Comparison of ENCODE assay signal across 8 mouse cellular contexts in the genomic region with DNA sequence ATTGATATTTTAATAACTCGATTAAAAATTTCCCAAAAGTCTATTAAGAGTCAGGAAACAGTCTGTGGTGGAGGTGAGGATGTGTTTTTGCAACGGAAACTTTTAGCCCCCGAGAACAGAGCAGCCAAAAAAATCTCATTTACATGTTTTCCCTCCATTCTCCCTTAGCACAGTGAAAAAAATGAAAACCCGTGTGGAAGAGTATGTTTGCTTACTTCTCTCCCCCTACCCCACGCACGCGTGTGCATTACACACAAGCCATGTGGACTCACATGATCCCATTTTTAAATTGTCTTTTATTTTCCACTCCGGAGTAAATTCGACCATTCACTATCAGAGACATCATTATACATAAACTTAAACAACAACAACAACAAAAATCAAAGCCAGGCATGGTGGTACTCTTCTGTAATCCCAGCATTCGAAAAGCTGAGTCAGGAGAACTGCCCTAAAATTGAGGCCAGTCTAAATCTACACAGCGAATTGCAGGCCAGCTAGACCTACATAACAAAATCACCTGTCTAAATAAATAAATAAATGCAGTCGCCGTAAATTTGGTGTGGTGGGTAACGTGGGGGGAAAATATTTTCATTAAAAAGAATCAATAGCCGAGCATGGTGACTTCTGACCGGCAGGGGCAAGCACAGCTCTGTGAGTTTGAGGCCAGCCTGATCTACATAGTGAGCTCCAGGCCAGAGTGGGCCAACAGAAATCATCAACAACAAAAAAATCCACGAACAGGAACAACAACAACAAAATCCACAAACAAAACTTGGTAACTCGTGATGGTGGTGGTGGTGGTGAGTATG. TPM values are rescaled to one million over a fixed set of nuclear protein-coding genes. Genes with fewer than 3 reads are reported as not detected.
DNase-seq lines count a peak whose midpoint lies in the region; ATAC-seq and TF ChIP-seq lines count a peak whose summit lies in the region.

No protein-coding gene starts in this region.

- H3K4me3 ChIP-seq in heart, adult 2 months = peak overlapping the region; percentile 56
- H3K4me3 ChIP-seq in C2C12 (ENCODE audit: insufficient read depth, poor library complexity, severe bottlenecking) = peak overlapping the region; percentile 31
- H3K4me3 ChIP-seq in embryonic facial prominence, embryonic 13.5 days = peak overlapping the region; percentile 96
- H3K4me3 ChIP-seq in limb, embryonic 11.5 days (ENCODE audit: low read depth, low read length) = peak overlapping the region; percentile 92
- peak overlapping the region; percentile 95 for H3K4me3 ChIP-seq in neural tube, embryonic 15.5 days (replicated peaks)

- TF ChIP-seq CTCF in heart, adult 2 months (IDR thresholded peaks at IDR 0.05) = 0 out of 2 replicates have a peak, but pooled peaks have one; percentile 4
- TF ChIP-seq CTCF in C2C12 (IDR thresholded peaks at IDR 0.05; ENCODE audit: control insufficient read depth, insufficient read depth, insufficient read length) = no peak

- H3K36me3 ChIP-seq in heart, adult 2 months (ENCODE audit: control insufficient read depth, insufficient read depth, low read length) = peaks cover 12% of the 10 kb centered on the region; the same call in 1 of the 2 replicates
- H3K36me3 ChIP-seq in C2C12 (ENCODE audit: control insufficient read depth, insufficient read depth) = peaks cover 16% of the 10 kb centered on the region
- no peaks in the 10 kb centered on the region for H3K36me3 ChIP-seq in embryonic facial prominence, embryonic 13.5 days
- H3K36me3 ChIP-seq in limb, embryonic 11.5 days (ENCODE audit: control insufficient read depth, insufficient read depth, low read length) = no peaks in the 10 kb centered on the region
- no peaks in the 10 kb centered on the region for H3K36me3 ChIP-seq in neural tube, embryonic 15.5 days

- TF ChIP-seq POLR2A in heart, adult 2 months (IDR thresholded peaks at IDR 0.05; ENCODE audit: insufficient read depth, low read depth, low read length) = no peak

- peak overlapping the region; percentile 80 for H3K4me2 ChIP-seq in embryonic facial prominence, embryonic 13.5 days
- H3K4me2 ChIP-seq in limb, embryonic 11.5 days (ENCODE audit: low read depth, severe bottlenecking) = peak overlapping the region; percentile 37
- peak overlapping the region; percentile 63 for H3K4me2 ChIP-seq in neural tube, embryonic 15.5 days

- H3ac ChIP-seq in C2C12 (ENCODE audit: control insufficient read depth, insufficient read length, low read depth) = peak overlapping the region; percentile 76

- H3K27me3 ChIP-seq in heart, adult 2 months (ENCODE audit: control insufficient read depth, insufficient read depth, low read length) = no peaks in the 10 kb centered on the region
- no peaks in the 10 kb centered on the region for H3K27me3 ChIP-seq in C2C12 (ENCODE audit: control insufficient read depth, insufficient read depth, insufficient read length)
- no peaks in the 10 kb centered on the region for H3K27me3 ChIP-seq in embryonic facial prominence, embryonic 13.5 days
- H3K27me3 ChIP-seq in limb, embryonic 11.5 days (ENCODE audit: control insufficient read depth, insufficient read depth, low read length) = no peaks in the 10 kb centered on the region
- no peaks in the 10 kb centered on the region for H3K27me3 ChIP-seq in neural tube, embryonic 15.5 days (replicated peaks)

- peak overlapping the region; percentile 80 for H3K9ac ChIP-seq in heart, adult 2 months (ENCODE audit: low read depth, low read length)
- peak overlapping the region; percentile 97 for H3K9ac ChIP-seq in embryonic facial prominence, embryonic 13.5 days
- H3K9ac ChIP-seq in limb, embryonic 11.5 days (ENCODE audit: low read length) = peak overlapping the region; percentile 67; the same call in 1 of the 2 replicates
- peak overlapping the region; percentile 51 for H3K9ac ChIP-seq in neural tube, embryonic 15.5 days (replicated peaks)

- no peaks in the 10 kb centered on the region for H3K9me3 ChIP-seq in embryonic facial prominence, embryonic 13.5 days
- H3K9me3 ChIP-seq in limb, embryonic 11.5 days (ENCODE audit: control insufficient read depth, low read length) = no peaks in the 10 kb centered on the region
- H3K9me3 ChIP-seq in neural tube, embryonic 15.5 days (replicated peaks) = no peaks in the 10 kb centered on the region

- H3K79me2 ChIP-seq in heart, adult 2 months (replicated peaks; ENCODE audit: control insufficient read depth, insufficient read depth, low read length) = peaks cover 2% of the 10 kb centered on the region; the same call in 1 of the 2 replicates
- H3K79me2 ChIP-seq in C2C12 (ENCODE audit: control insufficient read depth, insufficient read depth) = peaks cover 52% of the 10 kb centered on the region

- DNase-seq in heart, adult 2 months = no peak
- DNase-seq in heart, adult 11 months = no peak
- DNase-seq in limb, embryonic 11.5 days (ENCODE audit: low spot score) = no peak
- no peak for DNase-seq in cerebellum, postnatal 25 days

- 65% methylated on average over 18 of the region's 18 CpGs for WGBS in heart, adult 2 months
- WGBS in embryonic facial prominence, embryonic 13.5 days = 51% methylated on average over 18 of the region's 18 CpGs
- 59% methylated on average over 18 of the region's 18 CpGs for WGBS in limb, embryonic 11.5 days
- WGBS in neural tube, embryonic 15.5 days = 59% methylated on average over 18 of the region's 18 CpGs

- no peak for ATAC-seq in embryonic facial prominence, embryonic 13.5 days (ENCODE audit: insufficient number of reproducible peaks, insufficient read depth, low FRiP score, low TSS enrichment, low read depth)
- peak; percentile 49 for ATAC-seq in limb, embryonic 11.5 days (ENCODE audit: insufficient number of reproducible peaks, low FRiP score, low TSS enrichment, low read depth)
- ATAC-seq in neural tube, embryonic 15.5 days (ENCODE audit: low FRiP score) = peak; percentile 12; the same call in 1 of the 2 replicates
- no peak for ATAC-seq in cerebellum, adult (ENCODE audit: insufficient number of reproducible peaks, low FRiP score, low TSS enrichment)

- intact Hi-C loops in heart, adult 2 months (cut with DNase I) = loop anchor here (2.0 to 10.0 kb wide), 3 partner anchors 40 to 178 kb away; no protein-coding TSS in a partner anchor

- H3K4me1 ChIP-seq in heart, adult 2 months (ENCODE audit: control insufficient read depth, insufficient read depth, low read length) = peaks cover 1% of the 10 kb centered on the region; the same call in 1 of the 2 replicates
- H3K4me1 ChIP-seq in embryonic facial prominence, embryonic 13.5 days = peaks cover 25% of the 10 kb centered on the region
- H3K4me1 ChIP-seq in limb, embryonic 11.5 days (ENCODE audit: control insufficient read depth, insufficient read depth, low read length) = no peaks in the 10 kb centered on the region
- H3K4me1 ChIP-seq in neural tube, embryonic 15.5 days = peaks cover 18% of the 10 kb centered on the region

- TF ChIP-seq EP300 in heart, adult 2 months (IDR thresholded peaks at IDR 0.05; ENCODE audit: insufficient read depth, low read depth, low read length) = no peak

- peak overlapping the region; percentile 97 for H3K27ac ChIP-seq in heart, adult 2 months
- peak overlapping the region; percentile 98 for H3K27ac ChIP-seq in embryonic facial prominence, embryonic 13.5 days
- peak overlapping the region; percentile 90 for H3K27ac ChIP-seq in limb, embryonic 11.5 days (replicated peaks; ENCODE audit: low read depth, low read length)
- H3K27ac ChIP-seq in neural tube, embryonic 15.5 days (replicated peaks) = peak overlapping the region; percentile 97

- peaks cover 40% of the 10 kb centered on the region for H3K79me3 ChIP-seq in C2C12 (ENCODE audit: low read depth)

TF ChIP-seq in C2C12, 6 proteins besides CTCF, POLR2A, EP300 and RAD21:
- TF ChIP-seq CEBPB (IDR thresholded peaks at IDR 0.05; ENCODE audit: low read depth) (no peak), FOSL1 (IDR thresholded peaks at IDR 0.05; ENCODE audit: insufficient read depth, low read length, poor library complexity, severe bottlenecking) (no peak), USF1 (IDR thresholded peaks at IDR 0.05; ENCODE audit: low read depth) (no peak), MAX (IDR thresholded peaks at IDR 0.05) (no peak), MYOD1 (IDR thresholded peaks at IDR 0.05; ENCODE audit: control insufficient read depth, insufficient read length, low read depth) (no peak), MYOG (IDR thresholded peaks at IDR 0.05; ENCODE audit: control insufficient read depth, extremely low read depth, insufficient read length) (no peak)

RNA-seq across cellular contexts. Expression of gene Nfat5, which starts 0.9 kb away (rescaled TPM):
- total RNA-seq in heart, adult 2 months (2021) = 10 to 100 TPM; 22.5 to 25.0 TPM
- polyA plus RNA-seq in heart, adult 2 months (2012; rRNA removed) = 12.5 and 25.4 TPM in 2 replicates
- 13.6 TPM for polyA plus RNA-seq in C2C12 (2012; fragmentation: generic; extraction: Trizol)
- polyA plus RNA-seq in embryonic facial prominence, embryonic 13.5 days (2015; fragmentation: Nextera tagmentation; extraction: Ambion mirVana) = 23.5 and 28.8 TPM in 2 replicates
- 13.0 and 15.3 TPM in 2 replicates for polyA plus RNA-seq in limb, embryonic 11.5 days (2014; fragmentation: Nextera tagmentation; extraction: Ambion mirVana)
- 11.3 and 11.4 TPM in 2 replicates for polyA plus RNA-seq in neural tube, embryonic 15.5 days (2015; fragmentation: Nextera tagmentation; extraction: Ambion mirVana)

Comparison
In these comparisons a context has a peak if more than half of its experiments do, and no peak if none do; other contexts are left out.
1. H3K4me3 ChIP-seq: peak in every context shown above with its lines; median percentile 96 in embryonic facial prominence, embryonic 13.5 days; 95 in neural tube, embryonic 15.5 days; 92 in limb, embryonic 11.5 days; 56 in heart, adult 2 months; 31 in C2C12.
2. ATAC-seq: peak in limb, embryonic 11.5 days (single experiment) and neural tube, embryonic 15.5 days (single experiment); none in embryonic facial prominence, embryonic 13.5 days (single experiment) and cerebellum, adult (single experiment).
3. Peak in every context shown above with its lines, with median percentiles within 50 percentile points of each other: H3K27ac ChIP-seq, H3K9ac ChIP-seq and H3K4me2 ChIP-seq.